Mouse (Mus musculus): ENCODE results near the gene Rrp15.

GRCm38 (mm10) chr1:186726117-186726516, 23.0 kb downstream of the Rrp15 start:
- TF ChIP-seq CTCF (IDR thresholded peaks at IDR 0.05; ENCODE audit: control insufficient read depth, insufficient read depth, insufficient replicate concordance, low read depth, low read length) (no peak), POLR2A (IDR thresholded peaks at IDR 0.05; ENCODE audit: control insufficient read depth, low read depth, low read length) (no peak)

Measured in testis, adult 2 months (tissue).